Mouse (Mus musculus) urinary bladder, adult 18-20 months (tissue): ENCODE measurements around the gene Immp2l.
"Not testable (repeated sequence)": the region's sequence is repeated elsewhere in the genome, so short reads cannot be mapped to it uniquely, and the experiment has no call there.

ENCODE experiments used
- DNase-seq, 2 experiments: peaks; one replicate each; pipeline ENCODE4 v3.0.0; 2022; ENCODE audit warnings: low spot score in 2 of 2, mixed read lengths in 2 of 2

The Immp2l gene

GRCm38 (mm10) chr12:41023511-41024421 lies at the start of gene Immp2l:
TSS of gene Immp2l (plus strand) at chr12:41024090.
- peak; percentile 90 to 94 for DNase-seq

GRCm38 (mm10) chr12:40978719-40979500 lies 45.0 kb upstream of the Immp2l start:
- no peak for DNase-seq

- DNase-seq: no peak
Observed at GRCm38 (mm10) chr12:40979716-40980115, 44.2 kb upstream of the Immp2l start.

- DNase-seq: no peak
Observed at GRCm38 (mm10) chr12:40980160-40980559, 43.7 kb upstream of the Immp2l start.

- DNase-seq: no peak
Observed at GRCm38 (mm10) chr12:40983021-40983420, 40.9 kb upstream of the Immp2l start.

GRCm38 (mm10) chr12:40984735-40985134 lies 39.2 kb upstream of the Immp2l start:
- no peak for DNase-seq

GRCm38 (mm10) chr12:40985791-40986190 lies 38.1 kb upstream of the Immp2l start:
- no peak for DNase-seq

GRCm38 (mm10) chr12:40988311-40989065 lies 35.4 kb upstream of the Immp2l start:
- no peak for DNase-seq

- DNase-seq: no peak
Observed at GRCm38 (mm10) chr12:40991647-40992046, 32.2 kb upstream of the Immp2l start.

GRCm38 (mm10) chr12:40992237-40992636 lies 31.7 kb upstream of the Immp2l start:
- DNase-seq: not testable (repeated sequence)

GRCm38 (mm10) chr12:40994846-40995245 lies 29.0 kb upstream of the Immp2l start:
- DNase-seq: no peak

GRCm38 (mm10) chr12:40995618-40996370 lies 28.1 kb upstream of the Immp2l start:
- no peak for DNase-seq

- DNase-seq: no peak
Observed at GRCm38 (mm10) chr12:41022516-41022915, 1.4 kb upstream of the Immp2l start.

GRCm38 (mm10) chr12:41024512-41024911 lies 622 bp downstream of the Immp2l start:
- DNase-seq: no peak

GRCm38 (mm10) chr12:41027485-41027884 lies 3.6 kb downstream of the Immp2l start:
- DNase-seq: no peak

GRCm38 (mm10) chr12:41031119-41031518 lies 7.2 kb downstream of the Immp2l start:
- DNase-seq: no peak

GRCm38 (mm10) chr12:41033196-41033595 lies 9.3 kb downstream of the Immp2l start:
- DNase-seq: no peak

- no peak for DNase-seq
Observed at GRCm38 (mm10) chr12:41039834-41040233, 15.9 kb downstream of the Immp2l start.

- no peak for DNase-seq
Observed at GRCm38 (mm10) chr12:41041737-41042136, 17.8 kb downstream of the Immp2l start.

- DNase-seq: no peak
Observed at GRCm38 (mm10) chr12:41044493-41045132, 20.7 kb downstream of the Immp2l start.
